ENCODE assay signal across 13 mouse cellular contexts in the genomic region with DNA sequence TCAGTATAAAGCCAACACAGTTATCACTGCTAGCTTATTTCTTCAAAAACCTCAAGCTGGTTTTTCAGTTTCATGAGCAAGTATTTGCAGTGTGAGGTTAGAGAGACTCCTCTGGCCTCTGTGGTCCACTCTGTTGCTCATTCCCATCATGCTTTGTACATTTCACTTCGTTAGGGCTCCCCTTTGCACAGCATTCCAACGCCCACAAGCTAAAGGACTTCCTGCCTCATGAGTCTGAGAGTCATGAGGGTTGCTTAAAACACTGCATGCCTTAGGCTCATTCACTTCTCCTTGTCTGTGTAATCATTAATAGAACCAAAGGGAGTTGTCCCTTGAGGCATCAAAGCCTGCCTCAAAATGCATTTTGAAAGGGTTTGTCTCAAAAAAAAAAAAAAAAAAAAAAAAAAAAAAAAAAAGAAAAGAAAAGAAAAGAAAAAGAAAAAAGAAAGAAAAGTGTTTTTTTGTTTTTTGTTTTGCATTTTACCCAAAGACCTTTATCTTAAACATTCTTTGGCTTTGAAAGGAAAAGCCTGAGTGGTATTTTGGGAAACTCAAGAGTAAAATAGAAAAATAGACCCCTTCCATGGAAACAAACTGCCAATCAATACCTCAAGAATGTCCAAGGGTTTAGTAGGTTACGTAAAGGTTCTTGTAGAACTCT. TPM values are rescaled to one million over a fixed set of nuclear protein-coding genes. Genes with fewer than 3 reads are reported as not detected.
DNase-seq lines count a peak whose midpoint lies in the region; ATAC-seq and TF ChIP-seq lines count a peak whose summit lies in the region.
"Had no signal": no experiment of that assay in that cellular context is flagged by ENCODE, and none has a peak within 500 bp of the region (broad histone marks: within the 10 kb centered on the region; RNA-seq: fewer than 3 reads in every experiment).

No protein-coding gene starts in this region.

- H3K9me3 ChIP-seq in kidney, embryonic 15.5 days (replicated peaks): no peaks in the 10 kb centered on the region
- no peaks in the 10 kb centered on the region for H3K9me3 ChIP-seq in hindbrain, postnatal 0 days (ENCODE audit: low read length)
- H3K9me3 ChIP-seq: forebrain, embryonic 13.5 days; heart, embryonic 10.5 days; hindbrain, embryonic 12.5 days; liver, embryonic 15.5 days had no signal

- in situ Hi-C loops in Patski (cut with MboI; ENCODE audit: low pct_unique_long_range_greater_than_20kb): no loop called here

- H3K27me3 ChIP-seq in C2C12 (ENCODE audit: control insufficient read depth, insufficient read depth, insufficient read length) (no peaks in the 10 kb centered on the region), Patski (no peaks in the 10 kb centered on the region)
- H3K27me3 ChIP-seq in kidney, embryonic 15.5 days: peaks cover 8% of the 10 kb centered on the region; the same call in 1 of the 2 replicates
- H3K27me3 ChIP-seq in hindbrain, postnatal 0 days (ENCODE audit: insufficient read depth, low read length): no peaks in the 10 kb centered on the region

- CTCF ChIA-PET in Patski (lab: Charles Lee): interaction anchor here (1.2 to 1.3 kb wide), 2 partner anchors 15 to 46 kb away, joined by 3 to 4 read pairs; no protein-coding TSS in a partner anchor

- no peaks in the 10 kb centered on the region for H3K36me3 ChIP-seq in C2C12 (ENCODE audit: control insufficient read depth, insufficient read depth)
- no peaks in the 10 kb centered on the region for H3K36me3 ChIP-seq in kidney, embryonic 15.5 days
- no peaks in the 10 kb centered on the region for H3K36me3 ChIP-seq in hindbrain, postnatal 0 days (ENCODE audit: insufficient read depth, low read length)
- H3K36me3 ChIP-seq: heart, embryonic 10.5 days; hindbrain, embryonic 12.5 days; liver, embryonic 15.5 days had no signal

- peak; percentile 85 for ATAC-seq in Patski
- peak; percentile 60; the same call in 1 of the 2 replicates for ATAC-seq in kidney, embryonic 15.5 days (replicated peaks; ENCODE audit: low FRiP score)
- ATAC-seq in hindbrain, postnatal 0 days: no peak
- ATAC-seq: forebrain, embryonic 13.5 days had no signal

- peaks cover 2% of the 10 kb centered on the region; the same call in 1 of the 2 replicates for H3K4me1 ChIP-seq in kidney, embryonic 15.5 days
- no peaks in the 10 kb centered on the region for H3K4me1 ChIP-seq in hindbrain, postnatal 0 days (ENCODE audit: insufficient read depth, low read length)
- H3K4me1 ChIP-seq: forebrain, embryonic 13.5 days; hindbrain, embryonic 12.5 days had no signal

- H3K4me2 ChIP-seq in kidney, embryonic 15.5 days: no peak overlapping the region
- no peak overlapping the region for H3K4me2 ChIP-seq in hindbrain, postnatal 0 days (ENCODE audit: low read depth, low read length)
- H3K4me2 ChIP-seq: forebrain, embryonic 13.5 days; hindbrain, embryonic 12.5 days; liver, embryonic 15.5 days had no signal

- H3K79me3 ChIP-seq in C2C12 (ENCODE audit: low read depth): no peaks in the 10 kb centered on the region

- H3ac ChIP-seq in C2C12 (ENCODE audit: control insufficient read depth, insufficient read length, low read depth): no peak overlapping the region

- POLR2A ChIA-PET in Patski (lab: Charles Lee): no interaction called here

- no peak overlapping the region for H3K4me3 ChIP-seq in C2C12 (ENCODE audit: insufficient read depth, poor library complexity, severe bottlenecking)
- no peak overlapping the region for H3K4me3 ChIP-seq in kidney, embryonic 15.5 days (replicated peaks)
- no peak overlapping the region for H3K4me3 ChIP-seq in hindbrain, postnatal 0 days (ENCODE audit: low read length)
- H3K4me3 ChIP-seq: forebrain, embryonic 13.5 days; heart, embryonic 10.5 days; hindbrain, embryonic 12.5 days; left cerebral cortex, adult 2 months; liver, embryonic 15.5 days had no signal

- H3K9ac ChIP-seq in kidney, embryonic 15.5 days: no peak overlapping the region
- no peak overlapping the region for H3K9ac ChIP-seq in hindbrain, postnatal 0 days (replicated peaks; ENCODE audit: low read length)
- H3K9ac ChIP-seq: forebrain, embryonic 13.5 days; hindbrain, embryonic 12.5 days; liver, embryonic 15.5 days had no signal

- 42% methylated on average over 3 of the region's 3 CpGs for WGBS in kidney, embryonic 15.5 days
- 36% methylated on average over 3 of the region's 3 CpGs for WGBS in hindbrain, postnatal 0 days

- peak overlapping the region; percentile 75; the same call in 1 of the 2 replicates for H3K27ac ChIP-seq in kidney, embryonic 15.5 days
- no peak overlapping the region for H3K27ac ChIP-seq in hindbrain, postnatal 0 days
- H3K27ac ChIP-seq: forebrain, embryonic 13.5 days; heart, embryonic 10.5 days; hindbrain, embryonic 12.5 days; left cerebral cortex, adult 2 months; liver, embryonic 15.5 days had no signal

- no peaks in the 10 kb centered on the region for H3K79me2 ChIP-seq in C2C12 (ENCODE audit: control insufficient read depth, insufficient read depth)

- TF ChIP-seq CTCF in C2C12 (IDR thresholded peaks at IDR 0.05; ENCODE audit: control insufficient read depth, insufficient read depth, insufficient read length): no peak
- TF ChIP-seq CTCF in Patski (IDR thresholded peaks at IDR 0.05): no peak
- TF ChIP-seq CTCF in hindbrain, postnatal 0 days (IDR thresholded peaks at IDR 0.05; ENCODE audit: low read depth): no peak

- peak; percentile 81 for DNase-seq in Patski (ENCODE audit: low read depth, low spot score)
- DNase-seq in lung, postnatal 4 days: peak; percentile 57 to 67
- DNase-seq in spleen, adult 12 weeks (ENCODE audit: low spot score): no peak
- DNase-seq in hindbrain, postnatal 0 days (ENCODE audit: low spot score): no peak
- no peak for DNase-seq in layer of hippocampus, adult 11-12 months (ENCODE audit: low spot score)
- no peak for DNase-seq in layer of hippocampus, postnatal 14 days (ENCODE audit: low spot score in 2 of 2)

TF ChIP-seq in C2C12, 6 proteins besides CTCF, POLR2A, EP300 and RAD21:
- TF ChIP-seq MYOG (IDR thresholded peaks at IDR 0.05; ENCODE audit: control insufficient read depth, extremely low read depth, insufficient read length) (no peak), MAX (IDR thresholded peaks at IDR 0.05) (peak; percentile 22), FOSL1 (IDR thresholded peaks at IDR 0.05; ENCODE audit: insufficient read depth, low read length, poor library complexity, severe bottlenecking) (no peak), CEBPB (IDR thresholded peaks at IDR 0.05; ENCODE audit: low read depth) (no peak), USF1 (IDR thresholded peaks at IDR 0.05; ENCODE audit: low read depth) (no peak), MYOD1 (IDR thresholded peaks at IDR 0.05; ENCODE audit: control insufficient read depth, insufficient read length, low read depth) (no peak)
TF ChIP-seq in C2C12: peak in this region for 1.

RNA-seq across cellular contexts. Expression of gene Atp6v0a1, which starts 6.1 kb away (rescaled TPM):
- 22.8 TPM for polyA plus RNA-seq in C2C12 (2012; fragmentation: generic; extraction: Trizol)
- polyA plus RNA-seq in Patski (2021): 141 TPM
- polyA plus RNA-seq in kidney, embryonic 15.5 days (2015; fragmentation: Nextera tagmentation; extraction: Ambion mirVana): 36.1 and 46.0 TPM in 2 replicates
- 213 and 222 TPM in 2 replicates for total RNA-seq in hindbrain, postnatal 0 days (2014; rRNA removed)
- polyA plus RNA-seq in hindbrain, postnatal 0 days (2015; fragmentation: Nextera tagmentation; extraction: Ambion mirVana): 162 and 181 TPM in 2 replicates
- 100 to 1,000 TPM; 451 to 457 TPM for total RNA-seq in layer of hippocampus, postnatal 14 days (2021)

RNA-seq across cellular contexts. Expression of gene Cavin1, which starts 32.5 kb away (rescaled TPM):
- 418 TPM for polyA plus RNA-seq in C2C12 (2012; fragmentation: generic; extraction: Trizol)
- polyA plus RNA-seq in Patski (2021): 211 TPM
- polyA plus RNA-seq in kidney, embryonic 15.5 days (2015; fragmentation: Nextera tagmentation; extraction: Ambion mirVana): 131 and 150 TPM in 2 replicates
- total RNA-seq in hindbrain, postnatal 0 days (2014; rRNA removed): 19.7 and 26.3 TPM in 2 replicates
- polyA plus RNA-seq in hindbrain, postnatal 0 days (2015; fragmentation: Nextera tagmentation; extraction: Ambion mirVana): 48.6 and 50.2 TPM in 2 replicates
- total RNA-seq in layer of hippocampus, postnatal 14 days (2021): 10 to 100 TPM; 16.3 to 21.5 TPM

Comparison
In these comparisons a context has a peak if more than half of its experiments do, and no peak if none do; other contexts are left out.
1. DNase-seq: peak in Patski (single experiment) and lung, postnatal 4 days (2 of 2); none in spleen, adult 12 weeks (single experiment), hindbrain, postnatal 0 days (single experiment), layer of hippocampus, adult 11-12 months (single experiment) and layer of hippocampus, postnatal 14 days (0 of 2).